Mouse (Mus musculus) MEL (cell line): ENCODE data around the gene Ncf1. TPM values are rescaled to one million over a fixed set of nuclear protein-coding genes. Genes with fewer than 3 reads are reported as not detected.
A peak's percentile ranks its signal among the peaks of the same experiment; 100 is the strongest.

ENCODE experiments used
- DNase-seq: peaks from one replicate; pipeline ENCODE4 v3.0.0; 2011; ENCODE audit warnings: low read depth, low spot score
- H3K27ac ChIP-seq: 2 replicates; pipeline ENCODE4 v1.5.1; 2012; ENCODE audit warnings: low read depth, mild to moderate bottlenecking, control low read depth, low read length, moderate library complexity; ENCODE audit not compliant: control insufficient read depth
- H3K27me3 ChIP-seq, 2 experiments: fragments of 150-350 bp in 1 of 2; sonication (generic) in 1 of 2; 2 replicates each; pipeline ENCODE4 v1.6.1; 2012; ENCODE audit warnings: low read length in 2 of 2, mild to moderate bottlenecking in 2 of 2, improper control_type of control experiment in 1 of 2, moderate library complexity in 1 of 2; ENCODE audit not compliant: insufficient read depth in 2 of 2, control insufficient read depth in 1 of 2
- H3K36me3 ChIP-seq, 2 experiments: 2 replicates each; pipeline ENCODE4 v1.6.1; 2012 to 2014; ENCODE audit warnings: low read length in 2 of 2, improper control_type of control experiment in 1 of 2, inconsistent platforms in 1 of 2, mild to moderate bottlenecking in 1 of 2; ENCODE audit not compliant: insufficient read depth in 2 of 2, control insufficient read depth in 1 of 2
- H3K4me1 ChIP-seq, 2 experiments: fragments of 150-350 bp in 1 of 2; sonication (generic) in 1 of 2; 2 replicates each; pipeline ENCODE4 v1.6.1; 2012; ENCODE audit warnings: low read length in 2 of 2, improper control_type of control experiment in 1 of 2, mild to moderate bottlenecking in 1 of 2; ENCODE audit not compliant: insufficient read depth in 2 of 2, control insufficient read depth in 1 of 2
- H3K4me3 ChIP-seq, 2 experiments: fragments of 150-350 bp in 1 of 2; sonication (generic) in 1 of 2; 2 replicates each; pipeline ENCODE4 v1.5.1; 2012; ENCODE audit warnings: low read depth in 2 of 2, low read length in 2 of 2, mild to moderate bottlenecking in 2 of 2, moderate library complexity in 2 of 2, control low read depth in 1 of 2, improper control_type of control experiment in 1 of 2; ENCODE audit not compliant: control insufficient read depth in 1 of 2, insufficient read depth in 1 of 2
- H3K79me2 ChIP-seq: 2 replicates; pipeline ENCODE4 v1.6.1; 2012; ENCODE audit warnings: mild to moderate bottlenecking, low read length, moderate library complexity; ENCODE audit not compliant: control insufficient read depth, poor library complexity, insufficient read depth
- H3K9ac ChIP-seq: 2 replicates; pipeline ENCODE4 v1.6.1; 2012; ENCODE audit warnings: low read depth, mild to moderate bottlenecking, control low read depth, low read length, moderate library complexity; ENCODE audit not compliant: control insufficient read depth, poor library complexity, severe bottlenecking
- H3K9me3 ChIP-seq: fragments of 150-350 bp; sonication (generic); replicated peaks from 2 replicates; pipeline ENCODE4 v1.6.1; 2012; ENCODE audit warnings: mild to moderate bottlenecking, low read length, improper control_type of control experiment, moderate library complexity; ENCODE audit not compliant: insufficient read depth
- BHLHE40 ChIP-seq: IDR thresholded peaks from 2 replicates; pipeline ENCODE4 v1.6.1; 2012; ENCODE audit warnings: low read depth, mild to moderate bottlenecking, inconsistent platforms, low read length, improper control_type of control experiment, borderline replicate concordance
- CHD1 ChIP-seq: IDR thresholded peaks from 2 replicates; pipeline ENCODE4 v1.6.1; 2012; ENCODE audit warnings: low read depth, mild to moderate bottlenecking, inconsistent platforms, low read length, improper control_type of control experiment
- CTCF ChIP-seq, 3 experiments: IDR thresholded peaks in 2 of 3; conservative IDR thresholded peaks in 1 of 3; 2 replicates each; pipeline ENCODE4 v1.5.1; 2011 to 2012; ENCODE audit warnings: low read length in 3 of 3, low read depth in 2 of 3, mild to moderate bottlenecking in 2 of 3, improper control_type of control experiment in 1 of 3, inconsistent platforms in 1 of 3, mixed read lengths in 1 of 3, moderate library complexity in 1 of 3; ENCODE audit not compliant: control insufficient read depth in 1 of 3, insufficient read depth in 1 of 3, poor library complexity in 1 of 3, severe bottlenecking in 1 of 3
- ELF1 ChIP-seq: IDR thresholded peaks from 2 replicates; pipeline ENCODE4 v1.6.1; 2014; ENCODE audit warnings: low read depth, mild to moderate bottlenecking, inconsistent platforms, low read length, improper control_type of control experiment, moderate library complexity
- EP300 ChIP-seq, 2 experiments: IDR thresholded peaks; 2 replicates each; pipeline ENCODE4 v1.6.1; 2011; ENCODE audit warnings: improper control_type of control experiment in 2 of 2, low read length in 2 of 2, low read depth in 1 of 2, mild to moderate bottlenecking in 1 of 2
- ETS1 ChIP-seq: IDR thresholded peaks from 2 replicates; pipeline ENCODE4 v1.6.1; 2012; ENCODE audit warnings: low read depth, mild to moderate bottlenecking, inconsistent platforms, low read length, improper control_type of control experiment, moderate library complexity
- GABPA ChIP-seq: IDR thresholded peaks from 2 replicates; pipeline ENCODE4 v1.6.1; 2012; ENCODE audit warnings: low read depth, mild to moderate bottlenecking, inconsistent platforms, low read length, improper control_type of control experiment, moderate library complexity
- GATA1 ChIP-seq: IDR thresholded peaks from 2 replicates; pipeline ENCODE4 v1.6.1; 2011; ENCODE audit warnings: low read depth, low read length, improper control_type of control experiment
- HCFC1 ChIP-seq: IDR thresholded peaks from 2 replicates; pipeline ENCODE4 v1.6.1; 2012; ENCODE audit warnings: low read depth, mild to moderate bottlenecking, inconsistent platforms, low read length, improper control_type of control experiment, moderate library complexity
- JUND ChIP-seq: IDR thresholded peaks from 2 replicates; pipeline ENCODE4 v1.6.1; 2011; ENCODE audit warnings: low read depth, mild to moderate bottlenecking, improper control_type of control experiment, low read length
- KAT2A ChIP-seq: conservative IDR thresholded peaks from 2 replicates; pipeline ENCODE4 v1.6.1; 2012; ENCODE audit warnings: low read depth, low read length, improper control_type of control experiment, inconsistent platforms
- MAFK ChIP-seq: IDR thresholded peaks from 2 replicates; pipeline ENCODE4 v1.6.1; 2011; ENCODE audit warnings: low read depth, mild to moderate bottlenecking, low read length, improper control_type of control experiment, borderline replicate concordance
- MAX ChIP-seq: IDR thresholded peaks from 2 replicates; pipeline ENCODE4 v1.6.1; 2011; ENCODE audit warnings: low read length, improper control_type of control experiment
- MAZ ChIP-seq: IDR thresholded peaks from 2 replicates; pipeline ENCODE4 v1.6.1; 2012; ENCODE audit warnings: low read depth, mild to moderate bottlenecking, inconsistent platforms, low read length, improper control_type of control experiment
- MEF2A ChIP-seq: IDR thresholded peaks from 2 replicates; pipeline ENCODE4 v1.6.1; 2014; ENCODE audit warnings: low read depth, mild to moderate bottlenecking, inconsistent platforms, low read length, improper control_type of control experiment; ENCODE audit not compliant: poor library complexity, insufficient replicate concordance, severe bottlenecking; ENCODE audit errors: extremely low read depth
- MXI1 ChIP-seq: IDR thresholded peaks from 2 replicates; pipeline ENCODE4 v1.6.1; 2011; ENCODE audit warnings: mild to moderate bottlenecking, low read depth, low read length, improper control_type of control experiment
- MYC ChIP-seq: IDR thresholded peaks from 2 replicates; pipeline ENCODE4 v1.6.1; 2011; ENCODE audit warnings: low read depth, mild to moderate bottlenecking, low read length, improper control_type of control experiment, moderate library complexity
- NELFE ChIP-seq: IDR thresholded peaks from 2 replicates; pipeline ENCODE4 v1.6.1; 2011; ENCODE audit warnings: low read depth, low read length, improper control_type of control experiment
- NRF1 ChIP-seq: IDR thresholded peaks from 2 replicates; pipeline ENCODE4 v1.6.1; 2014; ENCODE audit warnings: low read depth, mild to moderate bottlenecking, inconsistent platforms, low read length, improper control_type of control experiment, moderate library complexity; ENCODE audit not compliant: poor library complexity, insufficient read depth, severe bottlenecking
- POLR2AphosphoS2 ChIP-seq: IDR thresholded peaks from 2 replicates; pipeline ENCODE4 v1.6.1; 2011; ENCODE audit warnings: low read length, improper control_type of control experiment
- SIN3A ChIP-seq: IDR thresholded peaks from 2 replicates; pipeline ENCODE4 v1.6.1; 2012; ENCODE audit warnings: low read length, improper control_type of control experiment, inconsistent platforms
- SMC3 ChIP-seq: IDR thresholded peaks from 2 replicates; pipeline ENCODE4 v1.6.1; 2011; ENCODE audit warnings: low read depth, low read length, improper control_type of control experiment
- TAL1 ChIP-seq: IDR thresholded peaks from 2 replicates; pipeline ENCODE4 v1.6.1; 2012; ENCODE audit warnings: mild to moderate bottlenecking, inconsistent platforms, low read length, moderate library complexity, mixed read lengths
- TCF12 ChIP-seq: IDR thresholded peaks from 2 replicates; pipeline ENCODE4 v1.6.1; 2014; ENCODE audit warnings: low read depth, mild to moderate bottlenecking, inconsistent platforms, low read length, improper control_type of control experiment, moderate library complexity
- USF1 ChIP-seq: IDR thresholded peaks from 2 replicates; pipeline ENCODE4 v1.6.1; 2014; ENCODE audit warnings: low read depth, mild to moderate bottlenecking, inconsistent platforms, low read length, improper control_type of control experiment, moderate library complexity
- USF2 ChIP-seq, 2 experiments: IDR thresholded peaks; 2 replicates each; pipeline ENCODE4 v1.6.1; 2011 to 2012; ENCODE audit warnings: improper control_type of control experiment in 2 of 2, low read length in 2 of 2, borderline replicate concordance in 1 of 2, inconsistent platforms in 1 of 2, low read depth in 1 of 2, mild to moderate bottlenecking in 1 of 2; ENCODE audit not compliant: insufficient read depth in 1 of 2
- ZC3H11A ChIP-seq: IDR thresholded peaks from 2 replicates; pipeline ENCODE4 v1.6.1; 2012; ENCODE audit warnings: low read depth, mild to moderate bottlenecking, inconsistent platforms, low read length, improper control_type of control experiment
- ZKSCAN1 ChIP-seq: IDR thresholded peaks from 2 replicates; pipeline ENCODE4 v1.6.1; 2012; ENCODE audit warnings: low read depth, mild to moderate bottlenecking, inconsistent platforms, low read length, improper control_type of control experiment, moderate library complexity
- ZMIZ1 ChIP-seq: IDR thresholded peaks from 2 replicates; pipeline ENCODE4 v1.6.1; 2012; ENCODE audit warnings: low read depth, mild to moderate bottlenecking, inconsistent platforms, low read length, improper control_type of control experiment, moderate library complexity
- polyA plus RNA-seq, 2 experiments: library from polyadenylated mRNA; stranded (reverse) in 1 of 2; unstranded in 1 of 2; fragments of >175 nt in 1 of 2; fragments of >200 nt in 1 of 2; gene quantifications; 2 replicates each; pipeline versions ENCODE4 v1.2.1 to v1.2.4; 2012; ENCODE audit warnings: low replicate concordance in 2 of 2, low read depth in 1 of 2; ENCODE audit not compliant: insufficient read length in 2 of 2, insufficient read depth in 1 of 2, missing spikeins in 1 of 2
- total RNA-seq: library from RNA; depleted of rRNA; stranded (reverse); fragments of 300-350 nt; gene quantifications from 2 replicates; pipeline ENCODE4 v1.2.3, GENCODE M21; 2012

Gene Ncf1
- total and polyA plus RNA-seq, 3 experiments: 0.58 to 3.3 TPM; not detected in 1

DNA sequence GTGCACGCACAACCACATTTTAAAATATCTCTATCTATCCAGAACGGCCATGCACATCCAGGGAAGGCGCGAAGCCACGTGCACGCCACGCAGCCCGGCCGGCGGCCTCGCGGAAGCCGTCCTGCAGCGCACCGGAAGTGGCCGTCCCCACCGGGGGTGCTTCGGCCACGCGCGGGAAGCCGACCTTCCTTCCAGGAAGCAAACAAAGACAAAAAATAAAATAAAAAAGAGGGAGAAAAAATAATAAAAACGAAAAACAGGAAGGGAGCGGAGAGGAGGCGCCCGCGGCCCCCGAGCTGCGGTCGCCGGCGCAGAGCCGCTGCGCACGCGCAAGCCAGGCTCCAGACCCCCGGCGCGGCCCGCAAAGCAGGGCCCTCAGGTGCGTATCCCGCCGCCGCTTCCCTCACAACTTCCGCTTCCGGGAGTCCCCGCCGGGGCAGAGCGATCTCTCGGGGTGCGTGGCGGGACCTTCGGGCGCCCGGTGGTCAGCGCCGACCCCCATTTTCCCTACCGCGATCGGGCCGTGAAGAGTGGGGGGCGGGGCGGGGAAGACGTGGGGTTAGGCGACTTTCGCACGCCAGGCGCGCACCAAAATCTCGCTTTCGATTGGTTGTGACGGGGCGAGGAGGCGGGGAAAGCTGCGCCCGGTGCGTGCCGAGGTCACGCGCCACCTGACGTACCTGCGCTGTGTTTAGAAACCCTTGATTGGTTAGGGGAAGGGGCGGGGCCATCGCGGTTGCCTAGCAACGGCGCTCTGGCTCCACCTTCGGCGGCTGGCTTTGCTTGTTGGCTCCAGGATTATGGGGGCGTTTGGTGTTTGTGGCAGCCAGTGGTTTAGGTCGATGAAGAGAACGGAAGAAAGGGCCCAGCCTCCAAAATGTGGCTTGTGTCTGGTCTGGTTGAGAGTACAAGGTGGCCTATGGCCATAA, 45.3 kb downstream of the Ncf1 start, which contains the start of gene Gtf2ird2 (continued):
- TF ChIP-seq USF1: peak; percentile 95
- TF ChIP-seq ZC3H11A: no peak
- TF ChIP-seq USF2 (IDR thresholded peaks at IDR 0.05; ENCODE audit: borderline replicate concordance in 1 of 2, insufficient read depth in 1 of 2, low read depth in 1 of 2, low read length in 2 of 2): peak in 1 of 2 experiments; percentile 46; a peak in 1 of 4 replicates
- peak; percentile 76; the same call in 1 of the 2 replicates for TF ChIP-seq MAZ
- no peak; the same call in 1 of the 2 replicates for TF ChIP-seq KAT2A
- TF ChIP-seq TCF12: no peak
- no peak for TF ChIP-seq MEF2A
- TF ChIP-seq ZKSCAN1: no peak
- no peak for TF ChIP-seq CHD1
- peak; percentile 70 for TF ChIP-seq ELF1
- TF ChIP-seq MYC: peak; percentile 99

DNA sequence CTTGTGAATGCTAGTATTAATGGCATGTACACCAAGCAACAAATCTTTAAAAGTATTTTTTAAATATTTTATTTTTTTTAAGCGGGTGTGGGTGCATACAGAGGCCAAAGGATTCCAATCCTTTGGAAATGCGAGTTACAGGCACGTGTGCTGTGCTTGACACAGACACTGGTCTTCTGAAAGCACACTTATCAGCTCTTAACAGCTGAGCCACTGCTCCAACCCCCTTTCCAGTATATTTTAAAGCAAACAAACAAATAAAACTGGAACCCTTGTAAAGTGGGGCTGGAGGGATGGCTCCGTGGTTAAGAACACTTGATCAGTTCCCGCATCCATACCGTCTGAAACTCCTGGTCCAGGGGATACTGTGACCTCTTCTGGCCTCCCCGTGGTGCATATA, 46.3 kb downstream of the Ncf1 start:
- Histone ChIP-seq H3K4me1 (peaks cover 2 to 15% of the 10 kb centered on the region in 2 experiments; a peak in 2 of 4 replicates), H3K79me2 (peaks cover 9% of the 10 kb centered on the region), H3K27ac (peak overlapping the region; percentile 83), H3K4me3 (peak overlapping the region; percentile 72 to 82), H3K27me3 (no peaks in the 10 kb centered on the region), H3K9ac (peak overlapping the region; percentile 97), H3K9me3 (no peaks in the 10 kb centered on the region), H3K36me3 (peaks cover 0 to 12% of the 10 kb centered on the region in 2 experiments; a peak in 2 of 4 replicates)
- peak; percentile 64 for DNase-seq
- TF ChIP-seq GATA1 (peak; percentile 48; the same call in 1 of the 2 replicates), EP300 (IDR thresholded peaks at IDR 0.05; ENCODE audit: low read depth in 1 of 2, low read length in 2 of 2) (peak; percentile 50 to 61), NELFE (peak; percentile 29; the same call in 1 of the 2 replicates), POLR2AphosphoS2 (no peak; the same call in 1 of the 2 replicates), TCF12 (peak; percentile 33; the same call in 1 of the 2 replicates), CTCF (IDR thresholded peaks at IDR 0.05 in 2 of 3, conservative IDR thresholded peaks at IDR 0.05 in 1 of 3; ENCODE audit: control insufficient read depth in 1 of 3, insufficient read depth in 1 of 3, low read depth in 2 of 3, low read length in 3 of 3, poor library complexity in 1 of 3, severe bottlenecking in 1 of 3) (no peak), ZMIZ1 (peak; percentile 65), BHLHE40 (peak; percentile 88), ZC3H11A (0 out of 2 replicates have a peak, but pooled peaks have one; percentile 5), SMC3 (0 out of 2 replicates have a peak, but pooled peaks have one; percentile 5), USF1 (peak; percentile 55; the same call in 1 of the 2 replicates), ETS1 (peak; percentile 82), MAX (peak; percentile 76), SIN3A (peak; percentile 85), JUND (0 out of 2 replicates have a peak, but pooled peaks have one; percentile 44), MXI1 (peak; percentile 89; the same call in 1 of the 2 replicates), MAFK (no peak), ZKSCAN1 (no peak), KAT2A (no peak), MYC (peak; percentile 85; the same call in 1 of the 2 replicates), NRF1 (no peak), CHD1 (peak; percentile 84; the same call in 1 of the 2 replicates), TAL1 (peak; percentile 67), HCFC1 (no peak), GABPA (no peak)
